Mouse (Mus musculus) lung, postnatal 0 days (tissue): ENCODE measurements at regions not wholly inside any gene's neighbourhood (a gene's known extent, or its start where the extent isn't known, plus 50 kb on each side); places are given as distances from the start of the nearest gene placed in this dataset.

Experiments used
- CTCF ChIP-seq: IDR thresholded peaks from 2 replicates; pipeline ENCODE4 v1.5.1; 2016; ENCODE audit warnings: antibody characterized with exemption, mild to moderate bottlenecking
- EP300 ChIP-seq: IDR thresholded peaks from 2 replicates; pipeline ENCODE4 v1.6.1; 2016; ENCODE audit warnings: antibody characterized with exemption, mild to moderate bottlenecking, control low read depth

- TF ChIP-seq CTCF (no peak), EP300 (no peak)
Observed at GRCm38 (mm10) chrX:57916705-57917104, 105.8 kb upstream of the Zic3 start.
